Comparison of ENCODE assay signal across 28 mouse cellular contexts in genomic region chr6:53493864-53494263, GRCm38 (mm10).
DNase-seq lines count a peak whose midpoint lies in the region; ATAC-seq and TF ChIP-seq lines count a peak whose summit lies in the region.
"Had no signal": no experiment of that assay in that cellular context is flagged by ENCODE, and none has a peak within 500 bp of the region (broad histone marks: within the 10 kb centered on the region; RNA-seq: fewer than 3 reads in every experiment).

No protein-coding gene starts in this region.

- H3K4me1 ChIP-seq in heart, postnatal 0 days (ENCODE audit: control insufficient read depth, insufficient read depth) = peaks cover 7% of the 10 kb centered on the region; the same call in 1 of the 2 replicates
- peaks cover 4% of the 10 kb centered on the region; the same call in 1 of the 2 replicates for H3K4me1 ChIP-seq in neural tube, embryonic 13.5 days (replicated peaks)
- H3K4me1 ChIP-seq in neural tube, embryonic 15.5 days = peaks cover 3% of the 10 kb centered on the region; the same call in 1 of the 2 replicates
- peaks cover 8% of the 10 kb centered on the region for H3K4me1 ChIP-seq in lung, embryonic 16.5 days (replicated peaks; ENCODE audit: control insufficient read depth, insufficient read depth, low read length)
- H3K4me1 ChIP-seq: liver, embryonic 13.5 days; midbrain, embryonic 15.5 days had no signal

- ATAC-seq in heart, postnatal 0 days (ENCODE audit: insufficient read depth, low read depth) = no peak
- ATAC-seq in neural tube, embryonic 13.5 days (ENCODE audit: low read depth) = no peak
- no peak for ATAC-seq in neural tube, embryonic 15.5 days (ENCODE audit: low FRiP score)
- ATAC-seq in lung, embryonic 16.5 days (ENCODE audit: low read depth) = peak; percentile 79
- ATAC-seq: CD4-positive, CD25-positive, alpha-beta regulatory T cell, adult 4 months; forebrain, postnatal 0 days; hindbrain, embryonic 16.5 days; intestine, embryonic 16.5 days; midbrain, embryonic 15.5 days had no signal

- H3K36me3 ChIP-seq in heart, postnatal 0 days (replicated peaks; ENCODE audit: control insufficient read depth, insufficient read depth, low read length) = no peaks in the 10 kb centered on the region
- no peaks in the 10 kb centered on the region for H3K36me3 ChIP-seq in neural tube, embryonic 13.5 days
- no peaks in the 10 kb centered on the region for H3K36me3 ChIP-seq in neural tube, embryonic 15.5 days
- no peaks in the 10 kb centered on the region for H3K36me3 ChIP-seq in lung, embryonic 16.5 days (ENCODE audit: control insufficient read depth, insufficient read depth, low read length)
- H3K36me3 ChIP-seq: limb, embryonic 15.5 days; liver, embryonic 13.5 days; midbrain, embryonic 10.5 days; midbrain, embryonic 15.5 days had no signal

- 47% methylated on average over 5 of the region's 5 CpGs for WGBS in heart, postnatal 0 days
- 57% methylated on average over 5 of the region's 5 CpGs for WGBS in neural tube, embryonic 13.5 days
- WGBS in neural tube, embryonic 15.5 days = 52% methylated on average over 5 of the region's 5 CpGs
- 32% methylated on average over 5 of the region's 5 CpGs for WGBS in lung, embryonic 16.5 days

- no peak for TF ChIP-seq CTCF in heart, postnatal 0 days (IDR thresholded peaks at IDR 0.05; ENCODE audit: low read depth)

- TF ChIP-seq EP300 in heart, postnatal 0 days (IDR thresholded peaks at IDR 0.05; ENCODE audit: low read depth) = no peak

- no peak for DNase-seq in heart, postnatal 0 days (ENCODE audit: low spot score)
- no peak for DNase-seq in heart, adult 18-20 months
- peak; percentile 43 for DNase-seq in lung, postnatal 36 days
- no peak for DNase-seq in cerebellum, adult 11 months
- no peak for DNase-seq in right cerebral cortex, postnatal 14 days
- DNase-seq: adrenal gland, postnatal 14 days; cerebellum, adult 18-20 months; cerebellum, postnatal 14 days; forebrain, postnatal 0 days; heart, postnatal 14 days; kidney, adult 8-10 months; kidney, postnatal 10 days; liver, embryonic 13.5 days; right cerebral cortex, adult 18-20 months; right cerebral cortex, postnatal 4 days had no signal

- peak overlapping the region; percentile 15; the same call in 1 of the 2 replicates for H3K27ac ChIP-seq in heart, postnatal 0 days (ENCODE audit: low read depth)
- H3K27ac ChIP-seq in neural tube, embryonic 13.5 days (replicated peaks) = 0 out of 2 replicates have a peak overlapping the region, but pooled peaks have one; percentile 5
- no peak overlapping the region for H3K27ac ChIP-seq in neural tube, embryonic 15.5 days (replicated peaks)
- H3K27ac ChIP-seq in lung, embryonic 16.5 days (ENCODE audit: low read length) = peak overlapping the region; percentile 67
- H3K27ac ChIP-seq: limb, embryonic 15.5 days; liver, embryonic 13.5 days; macrophage; midbrain, embryonic 10.5 days; midbrain, embryonic 15.5 days; stomach, postnatal 0 days had no signal

- H3K4me3 ChIP-seq in heart, postnatal 0 days (ENCODE audit: low read depth, low read length) = no peak overlapping the region
- no peak overlapping the region for H3K4me3 ChIP-seq in neural tube, embryonic 13.5 days
- H3K4me3 ChIP-seq in neural tube, embryonic 15.5 days (replicated peaks) = no peak overlapping the region
- H3K4me3 ChIP-seq in lung, embryonic 16.5 days (ENCODE audit: low read length) = no peak overlapping the region
- H3K4me3 ChIP-seq: erythroblast, embryonic 14.5 days; limb, embryonic 15.5 days; liver, embryonic 13.5 days; midbrain, embryonic 10.5 days; midbrain, embryonic 15.5 days had no signal

- no peaks in the 10 kb centered on the region for H3K27me3 ChIP-seq in heart, postnatal 0 days (ENCODE audit: control insufficient read depth, insufficient read depth, low read length)
- H3K27me3 ChIP-seq in neural tube, embryonic 13.5 days = no peaks in the 10 kb centered on the region
- H3K27me3 ChIP-seq in neural tube, embryonic 15.5 days (replicated peaks) = no peaks in the 10 kb centered on the region
- no peaks in the 10 kb centered on the region for H3K27me3 ChIP-seq in lung, embryonic 16.5 days (ENCODE audit: control insufficient read depth, insufficient read depth, low read depth, low read length)
- H3K27me3 ChIP-seq: limb, embryonic 15.5 days; liver, embryonic 13.5 days; midbrain, embryonic 15.5 days had no signal

- H3K4me2 ChIP-seq in heart, postnatal 0 days (ENCODE audit: low read depth, low read length) = no peak overlapping the region
- H3K4me2 ChIP-seq in neural tube, embryonic 13.5 days = no peak overlapping the region
- no peak overlapping the region for H3K4me2 ChIP-seq in neural tube, embryonic 15.5 days
- no peak overlapping the region for H3K4me2 ChIP-seq in lung, embryonic 16.5 days (ENCODE audit: low read depth, low read length)
- H3K4me2 ChIP-seq: heart, embryonic 11.5 days; limb, embryonic 15.5 days; liver, embryonic 13.5 days; midbrain, embryonic 15.5 days had no signal

- no peak overlapping the region for H3K9ac ChIP-seq in heart, postnatal 0 days (replicated peaks; ENCODE audit: low read depth, low read length)
- H3K9ac ChIP-seq in neural tube, embryonic 13.5 days = no peak overlapping the region
- H3K9ac ChIP-seq in neural tube, embryonic 15.5 days (replicated peaks) = no peak overlapping the region
- no peak overlapping the region for H3K9ac ChIP-seq in lung, embryonic 16.5 days (ENCODE audit: low read length)
- H3K9ac ChIP-seq: forebrain, postnatal 0 days; limb, embryonic 15.5 days; liver, embryonic 13.5 days; midbrain, embryonic 15.5 days had no signal

- no peaks in the 10 kb centered on the region for H3K9me3 ChIP-seq in heart, postnatal 0 days (replicated peaks; ENCODE audit: control insufficient read depth, low read length)
- H3K9me3 ChIP-seq in neural tube, embryonic 13.5 days = no peaks in the 10 kb centered on the region
- H3K9me3 ChIP-seq in neural tube, embryonic 15.5 days (replicated peaks) = no peaks in the 10 kb centered on the region
- no peaks in the 10 kb centered on the region for H3K9me3 ChIP-seq in lung, embryonic 16.5 days (ENCODE audit: control insufficient read depth, low read length)
- H3K9me3 ChIP-seq: limb, embryonic 15.5 days; liver, embryonic 13.5 days; midbrain, embryonic 10.5 days; midbrain, embryonic 15.5 days had no signal
